ENCODE assay signal across 14 mouse cellular contexts in genomic region chr9:110779242-110779913, GRCm38 (mm10). TPM values are rescaled to one million over a fixed set of nuclear protein-coding genes. Genes with fewer than 3 reads are reported as not detected.
DNase-seq lines count a peak whose midpoint lies in the region; ATAC-seq and TF ChIP-seq lines count a peak whose summit lies in the region.
"Had no signal": no experiment of that assay in that cellular context is flagged by ENCODE, and none has a peak within 500 bp of the region (broad histone marks: within the 10 kb centered on the region; RNA-seq: fewer than 3 reads in every experiment).

No protein-coding gene starts in this region.

- no peak for TF ChIP-seq EP300 in heart, postnatal 0 days (IDR thresholded peaks at IDR 0.05; ENCODE audit: low read depth)

- TF ChIP-seq CTCF in heart, postnatal 0 days (IDR thresholded peaks at IDR 0.05; ENCODE audit: low read depth), result peak; percentile 37

- no peak overlapping the region for H3K4me2 ChIP-seq in heart, postnatal 0 days (ENCODE audit: low read depth, low read length)
- no peak overlapping the region for H3K4me2 ChIP-seq in lung, embryonic 15.5 days
- no peak overlapping the region for H3K4me2 ChIP-seq in forebrain, embryonic 14.5 days (ENCODE audit: low read length)
- H3K4me2 ChIP-seq: hindbrain, embryonic 15.5 days; limb, embryonic 12.5 days; midbrain, embryonic 13.5 days had no signal

- H3K4me3 ChIP-seq in heart, postnatal 0 days (ENCODE audit: low read depth, low read length), result no peak overlapping the region
- H3K4me3 ChIP-seq in lung, embryonic 15.5 days, result no peak overlapping the region
- no peak overlapping the region for H3K4me3 ChIP-seq in forebrain, embryonic 14.5 days (ENCODE audit: low read depth, low read length)
- H3K4me3 ChIP-seq: hindbrain, embryonic 15.5 days; limb, embryonic 12.5 days; midbrain, embryonic 13.5 days had no signal

- 61% methylated on average over 5 of the region's 5 CpGs for WGBS in heart, postnatal 0 days
- whole genome bisulfite sequencing in lung, embryonic 15.5 days, result 53% methylated on average over 5 of the region's 5 CpGs
- 62% methylated on average over 5 of the region's 5 CpGs for WGBS in forebrain, embryonic 14.5 days

- no peak for ATAC-seq in heart, postnatal 0 days (ENCODE audit: insufficient read depth, low read depth)
- ATAC-seq in lung, embryonic 15.5 days (ENCODE audit: borderline replicate concordance, extremely low read depth, low FRiP score, low TSS enrichment), result no peak
- ATAC-seq in forebrain, embryonic 14.5 days, result no peak
- ATAC-seq: midbrain, embryonic 13.5 days had no signal

- H3K27me3 ChIP-seq in heart, postnatal 0 days (ENCODE audit: control insufficient read depth, insufficient read depth, low read length), result 0 out of 2 replicates have a peak, but pooled peaks cover 3% of the 10 kb centered on the region
- 0 out of 2 replicates have a peak, but pooled peaks cover 4% of the 10 kb centered on the region for H3K27me3 ChIP-seq in lung, embryonic 15.5 days
- 0 out of 2 replicates have a peak, but pooled peaks cover 5% of the 10 kb centered on the region for H3K27me3 ChIP-seq in forebrain, embryonic 14.5 days (replicated peaks; ENCODE audit: control insufficient read depth, insufficient read depth, low read length)

- no peak overlapping the region for H3K9ac ChIP-seq in heart, postnatal 0 days (replicated peaks; ENCODE audit: low read depth, low read length)
- no peak overlapping the region for H3K9ac ChIP-seq in lung, embryonic 15.5 days
- no peak overlapping the region for H3K9ac ChIP-seq in forebrain, embryonic 14.5 days (ENCODE audit: low read length)
- H3K9ac ChIP-seq: hindbrain, embryonic 15.5 days; limb, embryonic 12.5 days; midbrain, embryonic 13.5 days had no signal

- no peak overlapping the region for H3K27ac ChIP-seq in heart, postnatal 0 days (ENCODE audit: low read depth)
- peak overlapping the region; percentile 33; the same call in 1 of the 2 replicates for H3K27ac ChIP-seq in lung, embryonic 15.5 days
- no peak overlapping the region for H3K27ac ChIP-seq in forebrain, embryonic 14.5 days (ENCODE audit: low read depth, low read length)
- H3K27ac ChIP-seq: hindbrain, embryonic 15.5 days; limb, embryonic 12.5 days; midbrain, embryonic 13.5 days had no signal

- no peak for DNase-seq in heart, postnatal 0 days (ENCODE audit: low spot score)
- DNase-seq in heart, adult 11 months, result no peak
- no peak for DNase-seq in lung, postnatal 25 days (ENCODE audit: low spot score)
- DNase-seq in NIH3T3 (ENCODE audit: low read depth), result peak; percentile 29
- DNase-seq in induced T-regulatory cell, adult 2 months (ENCODE audit: low read depth), result peak; percentile 25
- DNase-seq in forebrain, embryonic 14.5 days (ENCODE audit: low spot score), result no peak
- DNase-seq in yolk sac, embryonic 10.5 days (ENCODE audit: low spot score), result no peak
- DNase-seq: right cerebral cortex, adult 18-20 months had no signal

- H3K9me3 ChIP-seq in heart, postnatal 0 days (replicated peaks; ENCODE audit: control insufficient read depth, low read length), result no peaks in the 10 kb centered on the region
- H3K9me3 ChIP-seq in lung, embryonic 15.5 days, result no peaks in the 10 kb centered on the region
- H3K9me3 ChIP-seq in forebrain, embryonic 14.5 days (replicated peaks; ENCODE audit: control insufficient read depth, low read length), result no peaks in the 10 kb centered on the region
- H3K9me3 ChIP-seq: hindbrain, embryonic 15.5 days; limb, embryonic 12.5 days; midbrain, embryonic 13.5 days had no signal

- peaks cover 13% of the 10 kb centered on the region; the same call in 1 of the 2 replicates for H3K4me1 ChIP-seq in heart, postnatal 0 days (ENCODE audit: control insufficient read depth, insufficient read depth)
- H3K4me1 ChIP-seq in lung, embryonic 15.5 days, result peaks cover 57% of the 10 kb centered on the region
- H3K4me1 ChIP-seq in forebrain, embryonic 14.5 days (ENCODE audit: control insufficient read depth, insufficient read depth, low read length), result peaks cover 3% of the 10 kb centered on the region; the same call in 1 of the 2 replicates

- H3K36me3 ChIP-seq in heart, postnatal 0 days (replicated peaks; ENCODE audit: control insufficient read depth, insufficient read depth, low read length), result no peaks in the 10 kb centered on the region
- H3K36me3 ChIP-seq in lung, embryonic 15.5 days, result no peaks in the 10 kb centered on the region
- H3K36me3 ChIP-seq in forebrain, embryonic 14.5 days (ENCODE audit: control insufficient read depth, insufficient read depth, low read length), result no peaks in the 10 kb centered on the region
- H3K36me3 ChIP-seq: hindbrain, embryonic 15.5 days; limb, embryonic 12.5 days; midbrain, embryonic 13.5 days had no signal

RNA-seq across cellular contexts. Expression of gene Prss42, which starts 18.6 kb away (rescaled TPM):
- not detected in 2 replicates for total RNA-seq in heart, postnatal 0 days (2014; rRNA removed; ENCODE audit: low replicate concordance)
- not detected in 2 replicates for polyA plus RNA-seq in heart, postnatal 0 days (2015; fragmentation: Nextera tagmentation; extraction: Ambion mirVana)
- polyA plus RNA-seq in lung, embryonic 15.5 days (2015; fragmentation: Nextera tagmentation; extraction: Ambion mirVana), result not detected in 2 replicates
- not detected in 2 replicates for polyA plus RNA-seq in forebrain, embryonic 14.5 days (2014; fragmentation: Nextera tagmentation; extraction: Ambion mirVana)
- total RNA-seq: gastrocnemius, adult 8-10 months had no signal
- polyA plus RNA-seq: hindbrain, embryonic 15.5 days; limb, embryonic 12.5 days; midbrain, embryonic 13.5 days; thymus, postnatal 0 days had no signal

RNA-seq across cellular contexts. Expression of gene Pth1r, which starts 32.4 kb away (rescaled TPM):
- total RNA-seq in heart, postnatal 0 days (2014; rRNA removed; ENCODE audit: low replicate concordance), result 34.2 and 41.8 TPM in 2 replicates
- 11.4 and 12.0 TPM in 2 replicates for polyA plus RNA-seq in heart, postnatal 0 days (2015; fragmentation: Nextera tagmentation; extraction: Ambion mirVana)
- polyA plus RNA-seq in lung, embryonic 15.5 days (2015; fragmentation: Nextera tagmentation; extraction: Ambion mirVana), result 78.8 and 79.7 TPM in 2 replicates
- polyA plus RNA-seq in forebrain, embryonic 14.5 days (2014; fragmentation: Nextera tagmentation; extraction: Ambion mirVana), result 4.0 and 4.7 TPM in 2 replicates

RNA-seq across cellular contexts. Expression of gene Prss44, which starts 34.4 kb away (rescaled TPM):
- total RNA-seq in heart, postnatal 0 days (2014; rRNA removed; ENCODE audit: low replicate concordance), result not detected in 2 replicates
- polyA plus RNA-seq in heart, postnatal 0 days (2015; fragmentation: Nextera tagmentation; extraction: Ambion mirVana), result not detected in 2 replicates
- polyA plus RNA-seq in lung, embryonic 15.5 days (2015; fragmentation: Nextera tagmentation; extraction: Ambion mirVana), result not detected in 2 replicates
- not detected in 2 replicates for polyA plus RNA-seq in forebrain, embryonic 14.5 days (2014; fragmentation: Nextera tagmentation; extraction: Ambion mirVana)
- total RNA-seq: gastrocnemius, adult 8-10 months had no signal
- polyA plus RNA-seq: hindbrain, embryonic 15.5 days; limb, embryonic 12.5 days; midbrain, embryonic 13.5 days had no signal

RNA-seq across cellular contexts. Expression of gene Myl3, which starts 37.7 kb away (rescaled TPM):
- 7,206 and 8,752 TPM in 2 replicates for total RNA-seq in heart, postnatal 0 days (2014; rRNA removed; ENCODE audit: low replicate concordance)
- 7,883 and 7,975 TPM in 2 replicates for polyA plus RNA-seq in heart, postnatal 0 days (2015; fragmentation: Nextera tagmentation; extraction: Ambion mirVana)
- polyA plus RNA-seq in lung, embryonic 15.5 days (2015; fragmentation: Nextera tagmentation; extraction: Ambion mirVana), result 19.8 and 68.6 TPM in 2 replicates
- 0.33 TPM in 1 of 2 replicates, not detected in the other for polyA plus RNA-seq in forebrain, embryonic 14.5 days (2014; fragmentation: Nextera tagmentation; extraction: Ambion mirVana)
- polyA plus RNA-seq: midbrain, embryonic 13.5 days had no signal

RNA-seq across cellular contexts. Expression of gene Prss43, which starts 47.1 kb away (rescaled TPM):
- total RNA-seq in heart, postnatal 0 days (2014; rRNA removed; ENCODE audit: low replicate concordance), result not detected in 2 replicates
- polyA plus RNA-seq in heart, postnatal 0 days (2015; fragmentation: Nextera tagmentation; extraction: Ambion mirVana), result 0.04 TPM in 1 of 2 replicates, not detected in the other
- not detected in 2 replicates for polyA plus RNA-seq in lung, embryonic 15.5 days (2015; fragmentation: Nextera tagmentation; extraction: Ambion mirVana)
- polyA plus RNA-seq in forebrain, embryonic 14.5 days (2014; fragmentation: Nextera tagmentation; extraction: Ambion mirVana), result not detected in 2 replicates
- total RNA-seq: gastrocnemius, adult 8-10 months had no signal
- polyA plus RNA-seq: hindbrain, embryonic 15.5 days; limb, embryonic 12.5 days; midbrain, embryonic 13.5 days; thymus, postnatal 0 days had no signal

Comparison
In these comparisons a context has a peak if more than half of its experiments do, and no peak if none do; other contexts are left out.
1. DNase-seq: peak in NIH3T3 (single experiment) and induced T-regulatory cell, adult 2 months (single experiment); none in heart, postnatal 0 days (single experiment), heart, adult 11 months (single experiment), lung, postnatal 25 days (single experiment), forebrain, embryonic 14.5 days (single experiment) and yolk sac, embryonic 10.5 days (single experiment).